Mouse (Mus musculus) C2C12 (cell line): ENCODE measurements at regions not wholly inside any gene's neighbourhood (a gene's known extent, or its start where the extent isn't known, plus 50 kb on each side); places are given as distances from the start of the nearest gene placed in this dataset.

Source experiments
- H3K27me3 ChIP-seq: one replicate; pipeline ENCODE4 v1.6.1; 2011; ENCODE audit not compliant: control insufficient read depth, insufficient read depth, insufficient read length
- H3K36me3 ChIP-seq: one replicate; pipeline ENCODE4 v1.6.1; 2011; ENCODE audit not compliant: control insufficient read depth, insufficient read depth
- H3K4me3 ChIP-seq: one replicate; pipeline ENCODE4 v1.5.1; 2011; ENCODE audit warnings: mild to moderate bottlenecking, control low read depth; ENCODE audit not compliant: poor library complexity, insufficient read depth, severe bottlenecking
- H3K79me2 ChIP-seq: one replicate; pipeline ENCODE4 v1.6.1; 2011; ENCODE audit not compliant: control insufficient read depth, insufficient read depth
- H3K79me3 ChIP-seq: one replicate; pipeline ENCODE4 v1.6.1; 2011; ENCODE audit warnings: low read depth, control low read depth
- H3ac ChIP-seq: one replicate; pipeline ENCODE3; 2011; ENCODE audit warnings: low read depth; ENCODE audit not compliant: control insufficient read depth, insufficient read length
- CEBPB ChIP-seq: IDR thresholded peaks from one replicate; pipeline ENCODE4 v1.6.1; 2011; ENCODE audit warnings: low read depth, mild to moderate bottlenecking, control low read depth, moderate library complexity
- CTCF ChIP-seq: IDR thresholded peaks from one replicate; pipeline ENCODE4 v1.5.1; 2011; ENCODE audit not compliant: control insufficient read depth, insufficient read depth, insufficient read length
- FOSL1 ChIP-seq: IDR thresholded peaks from one replicate; pipeline ENCODE4 v1.8.0; 2011; ENCODE audit warnings: mild to moderate bottlenecking, low read length; ENCODE audit not compliant: poor library complexity, insufficient read depth, severe bottlenecking
- MAX ChIP-seq: IDR thresholded peaks from one replicate; pipeline ENCODE4 v1.6.1; 2011; ENCODE audit warnings: mild to moderate bottlenecking, control low read depth
- MYOD1 ChIP-seq: IDR thresholded peaks from one replicate; pipeline ENCODE4 v1.6.1; 2011; ENCODE audit warnings: low read depth; ENCODE audit not compliant: control insufficient read depth, insufficient read length
- MYOG ChIP-seq: IDR thresholded peaks from one replicate; pipeline ENCODE4 v1.6.1; 2011; ENCODE audit not compliant: control insufficient read depth, insufficient read length; ENCODE audit errors: extremely low read depth
- USF1 ChIP-seq: IDR thresholded peaks from one replicate; pipeline ENCODE4 v1.6.1; 2011; ENCODE audit warnings: low read depth, mild to moderate bottlenecking, control low read depth, moderate library complexity

DNA sequence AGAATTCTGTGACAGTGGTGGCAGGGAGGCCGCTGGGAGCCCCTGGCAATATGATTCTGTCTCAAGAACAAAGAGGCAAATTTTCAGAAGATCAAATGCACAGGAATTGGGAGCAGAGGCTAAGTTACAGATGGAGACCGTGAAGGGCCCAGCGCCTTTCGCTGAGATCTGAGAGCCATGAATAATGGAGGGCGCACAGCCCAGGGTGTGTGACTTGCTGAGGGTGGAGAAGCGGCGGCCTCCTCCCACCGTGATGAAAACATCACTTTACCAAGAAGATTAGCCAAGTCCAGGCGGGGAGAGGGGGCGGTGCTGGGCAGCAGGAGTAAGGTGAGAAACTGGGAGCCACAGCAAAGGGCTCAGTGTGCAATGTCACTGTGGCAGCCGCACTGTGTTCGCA lies 77.2 kb upstream of the Unc5a start:
- no peaks in the 10 kb centered on the region for H3K79me3 ChIP-seq
- TF ChIP-seq MYOD1 (no peak), CTCF (no peak), CEBPB (no peak), MAX (no peak), MYOG (no peak), USF1 (no peak), FOSL1 (no peak)
- H3K36me3 ChIP-seq, result no peaks in the 10 kb centered on the region
- H3K79me2 ChIP-seq, result no peaks in the 10 kb centered on the region
- no peak overlapping the region for H3ac ChIP-seq
- H3K27me3 ChIP-seq, result peaks cover 76% of the 10 kb centered on the region
- H3K4me3 ChIP-seq, result no peak overlapping the region

DNA sequence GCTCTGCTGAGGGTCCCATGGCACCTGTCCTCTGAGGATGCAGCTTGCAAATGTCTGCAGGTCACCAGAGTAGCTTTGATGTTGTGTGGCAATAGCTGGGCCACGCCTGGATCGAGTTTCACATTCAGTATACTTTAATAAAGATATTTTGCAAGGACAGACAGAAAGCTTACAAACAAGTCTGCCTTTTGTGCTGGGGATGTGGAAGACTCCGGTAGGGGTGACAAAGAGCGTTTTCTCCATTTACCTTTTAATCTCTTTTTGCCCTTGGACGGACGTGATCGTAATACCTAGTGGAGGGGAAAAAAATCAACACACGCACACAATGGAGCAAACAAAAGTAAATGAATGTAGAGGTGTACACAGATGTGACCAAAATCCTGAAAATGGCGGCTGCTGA lies 75.3 kb upstream of the Unc5a start:
- no peak overlapping the region for H3K4me3 ChIP-seq
- peaks cover 66% of the 10 kb centered on the region for H3K27me3 ChIP-seq
- H3K79me2 ChIP-seq, result no peaks in the 10 kb centered on the region
- H3ac ChIP-seq, result no peak overlapping the region
- H3K36me3 ChIP-seq, result no peaks in the 10 kb centered on the region
- TF ChIP-seq MYOG, result no peak
- H3K79me3 ChIP-seq, result no peaks in the 10 kb centered on the region

DNA sequence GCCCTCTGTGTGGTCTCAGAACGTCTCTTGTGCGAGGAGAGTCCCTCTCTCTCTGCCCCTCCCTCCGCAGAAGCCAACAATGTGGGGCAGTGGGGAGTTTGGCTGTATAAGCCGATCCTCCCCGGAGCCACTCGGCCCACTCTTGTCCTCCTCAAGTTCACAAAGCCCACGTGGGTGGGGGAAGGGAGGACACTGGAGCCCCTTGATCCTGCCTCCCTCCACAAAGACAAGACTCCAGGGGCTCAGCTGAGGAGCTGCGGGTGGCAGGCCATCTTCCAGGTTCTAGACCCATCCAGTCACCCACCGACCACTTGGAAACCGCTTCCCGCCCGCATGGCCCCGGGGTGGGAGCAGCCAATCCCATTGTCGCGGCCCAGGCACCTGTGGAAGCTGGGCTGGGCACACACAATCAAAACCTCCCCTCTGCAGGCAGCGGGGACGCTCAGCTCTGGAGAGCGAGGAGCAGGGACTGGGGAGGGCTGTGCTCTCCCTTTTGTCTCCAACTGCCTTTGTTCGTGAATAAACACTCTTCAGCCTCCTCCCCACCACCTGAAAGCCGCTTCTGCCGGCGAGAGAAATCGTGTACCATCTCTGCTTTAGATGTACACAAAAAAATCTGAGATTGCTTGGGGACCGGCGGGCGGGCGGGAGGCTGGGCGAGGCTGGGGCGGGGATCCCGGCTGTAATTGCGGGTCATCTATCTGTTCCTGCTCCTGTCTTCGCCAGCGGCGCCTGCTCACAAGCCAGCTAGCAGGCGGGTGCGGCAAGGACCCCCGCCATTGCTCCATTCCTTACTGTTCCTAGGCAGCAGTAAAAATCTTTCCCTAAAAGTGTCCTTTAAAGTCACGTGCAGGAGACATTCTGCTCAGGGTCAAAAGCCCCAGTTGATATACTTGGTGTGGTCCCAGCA lies 74.7 kb upstream of the Unc5a start:
- H3K79me3 ChIP-seq, result no peaks in the 10 kb centered on the region
- H3K27me3 ChIP-seq, result peaks cover 66% of the 10 kb centered on the region
- no peak for TF ChIP-seq CEBPB
- TF ChIP-seq MAX, result no peak
- no peak for TF ChIP-seq USF1
- no peak for TF ChIP-seq MYOG
- no peak for TF ChIP-seq MYOD1
- no peak for TF ChIP-seq CTCF
- no peak for TF ChIP-seq FOSL1
- H3K4me3 ChIP-seq, result no peak overlapping the region
- no peaks in the 10 kb centered on the region for H3K79me2 ChIP-seq
- H3K36me3 ChIP-seq, result no peaks in the 10 kb centered on the region
- no peak overlapping the region for H3ac ChIP-seq

DNA sequence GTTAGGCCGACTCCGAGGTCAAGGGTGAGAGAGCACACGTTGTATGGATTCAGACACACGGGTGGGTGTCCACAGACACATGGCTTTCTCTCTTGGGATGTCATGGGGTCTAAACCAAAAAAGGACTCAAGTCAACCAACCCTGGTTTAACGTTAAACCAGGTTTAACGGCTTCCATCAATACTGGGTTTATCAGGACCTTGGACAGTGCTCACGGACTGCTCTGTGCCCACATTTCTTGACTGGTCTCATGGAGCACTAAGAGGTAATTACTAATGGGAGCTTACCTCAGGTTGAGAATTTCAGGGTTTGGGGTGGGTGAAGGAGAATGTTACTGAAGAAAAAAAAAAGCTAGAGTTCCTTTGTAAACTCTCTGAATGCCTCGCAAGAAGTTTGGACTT lies 72.7 kb upstream of the Unc5a start:
- Histone ChIP-seq H3ac (no peak overlapping the region), H3K79me3 (no peaks in the 10 kb centered on the region), H3K27me3 (peaks cover 51% of the 10 kb centered on the region), H3K36me3 (no peaks in the 10 kb centered on the region), H3K4me3 (no peak overlapping the region), H3K79me2 (no peaks in the 10 kb centered on the region)
- TF ChIP-seq MYOD1, result no peak
- TF ChIP-seq CTCF, result no peak
- no peak for TF ChIP-seq MAX
- no peak for TF ChIP-seq MYOG
- no peak for TF ChIP-seq FOSL1
- no peak for TF ChIP-seq USF1
- no peak for TF ChIP-seq CEBPB

DNA sequence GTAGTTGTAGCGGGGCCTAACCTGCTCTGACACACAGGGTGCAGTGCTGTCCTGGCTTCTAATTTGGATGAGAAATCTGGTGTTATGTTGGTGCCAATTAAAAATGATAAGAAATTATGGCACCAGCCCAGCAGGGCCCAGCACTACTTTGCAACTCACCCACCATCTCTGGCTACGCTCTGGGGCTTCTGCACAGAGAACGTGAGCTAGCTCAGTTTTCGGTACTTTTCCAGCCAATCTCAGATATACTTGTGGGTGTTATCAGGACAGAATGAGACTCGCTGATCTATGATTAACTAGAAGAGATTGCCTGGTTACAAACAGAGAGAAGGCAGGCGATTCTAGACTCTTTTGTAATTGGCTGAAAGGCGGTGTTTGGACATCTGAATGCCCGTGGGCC lies 71.6 kb upstream of the Unc5a start:
- H3K36me3 ChIP-seq, result no peaks in the 10 kb centered on the region
- no peak for TF ChIP-seq CTCF
- TF ChIP-seq USF1, result no peak
- TF ChIP-seq MYOD1, result no peak
- no peak for TF ChIP-seq CEBPB
- TF ChIP-seq MAX, result no peak
- H3K79me3 ChIP-seq, result no peaks in the 10 kb centered on the region
- H3K27me3 ChIP-seq, result peaks cover 49% of the 10 kb centered on the region
- H3K4me3 ChIP-seq, result no peak overlapping the region
- H3ac ChIP-seq, result no peak overlapping the region
- H3K79me2 ChIP-seq, result no peaks in the 10 kb centered on the region

DNA sequence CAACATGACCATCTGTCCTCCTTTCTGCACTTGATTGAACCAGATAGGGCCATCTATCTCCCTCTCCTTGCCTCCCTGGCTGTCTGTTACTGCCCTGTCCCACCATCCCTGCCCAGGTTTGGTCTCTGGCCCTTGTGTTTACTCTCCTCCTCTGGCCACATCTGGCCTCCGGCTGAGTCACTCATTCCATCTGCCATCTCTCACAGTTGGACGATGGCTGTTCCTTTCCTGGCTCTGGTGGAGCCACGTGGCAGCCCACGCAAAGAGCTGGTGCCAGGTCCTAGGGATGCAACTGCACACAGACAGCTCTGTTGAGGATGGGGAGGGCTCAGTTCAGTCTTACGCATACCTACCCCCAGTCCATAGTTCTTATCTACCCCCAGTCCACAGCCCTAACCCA lies 69.9 kb upstream of the Unc5a start:
- H3K36me3 ChIP-seq, result no peaks in the 10 kb centered on the region
- no peak overlapping the region for H3ac ChIP-seq
- H3K79me2 ChIP-seq, result no peaks in the 10 kb centered on the region
- H3K79me3 ChIP-seq, result no peaks in the 10 kb centered on the region
- TF ChIP-seq CEBPB (no peak), FOSL1 (no peak), MYOG (no peak), MYOD1 (no peak), MAX (no peak), CTCF (no peak), USF1 (no peak)
- H3K4me3 ChIP-seq, result no peak overlapping the region
- peaks cover 50% of the 10 kb centered on the region for H3K27me3 ChIP-seq
